Mouse (Mus musculus): Measurements from ENCODE around the gene Sgcd. TPM values are rescaled to one million over a fixed set of nuclear protein-coding genes. Genes with fewer than 3 reads are reported as not detected.
A peak's percentile ranks its signal among the peaks of the same experiment; 100 is the strongest.

The Sgcd gene
- polyA plus RNA-seq, 1 experiment from 2014 or later: 2.0 TPM

DNA sequence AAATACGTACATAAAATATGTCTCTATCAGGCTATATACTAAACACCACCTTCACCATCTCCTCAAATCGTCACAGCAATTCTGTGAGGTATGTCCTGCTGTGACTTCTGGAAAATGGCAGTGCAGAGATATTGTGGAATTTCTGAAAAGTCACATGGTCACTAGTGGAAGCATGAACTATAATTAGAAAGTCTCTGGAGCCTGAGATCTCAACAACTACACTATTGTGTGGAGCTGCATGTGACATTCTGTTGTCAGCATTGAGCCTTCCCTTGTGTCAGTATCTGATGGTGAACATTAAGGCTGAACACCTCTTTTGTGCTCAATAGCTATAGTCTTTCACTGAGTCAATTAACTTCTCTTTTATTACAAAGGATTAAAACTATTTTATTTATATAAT is 637.2 kb downstream of the Sgcd start:
- no peak for DNase-seq (ENCODE audit: low spot score)
- 73% methylated on average over 2 of the region's 2 CpGs for WGBS
- Histone ChIP-seq H3K4me3 (ENCODE audit: low read depth, low read length) (no peak overlapping the region), H3K4me2 (replicated peaks; ENCODE audit: low read depth) (no peak overlapping the region), H3K4me1 (replicated peaks; ENCODE audit: control insufficient read depth, insufficient read depth) (no peaks in the 10 kb centered on the region), H3K27me3 (ENCODE audit: control insufficient read depth, insufficient read depth, low read length) (no peaks in the 10 kb centered on the region), H3K27ac (replicated peaks) (no peak overlapping the region), H3K9ac (ENCODE audit: low read length) (no peak overlapping the region), H3K36me3 (ENCODE audit: control insufficient read depth, insufficient read depth, low read length) (no peaks in the 10 kb centered on the region), H3K9me3 (ENCODE audit: control insufficient read depth, low read length) (no peaks in the 10 kb centered on the region)
- TF ChIP-seq CTCF (IDR thresholded peaks at IDR 0.05; ENCODE audit: low read depth) (no peak), EP300 (optimal IDR thresholded peaks at IDR 0.05) (no peak)
- ATAC-seq (ENCODE audit: low FRiP score, low TSS enrichment): no peak

DNA sequence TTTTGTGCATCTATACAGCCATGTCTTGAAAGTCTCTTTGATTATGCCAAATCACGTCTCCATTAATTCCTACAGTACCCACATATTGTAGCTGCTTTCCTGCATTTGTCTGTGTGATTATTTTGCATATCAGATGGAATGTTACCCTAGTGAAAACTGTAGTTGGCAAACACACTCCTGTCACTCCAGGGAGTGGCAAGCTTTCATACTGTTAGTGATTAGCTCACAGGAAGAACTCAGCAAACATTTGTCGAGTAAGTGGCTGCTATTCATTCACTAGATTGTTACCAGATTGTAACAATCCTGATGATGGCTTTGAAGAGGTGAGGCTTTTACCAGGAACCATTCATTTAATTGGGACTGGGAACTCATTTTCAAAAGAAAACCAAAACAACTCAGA is 645.3 kb downstream of the Sgcd start:
- H3K27me3 ChIP-seq (ENCODE audit: control insufficient read depth, insufficient read depth, low read length): no peaks in the 10 kb centered on the region
- no peaks in the 10 kb centered on the region for H3K9me3 ChIP-seq (ENCODE audit: control insufficient read depth, low read length)
- no peak overlapping the region for H3K9ac ChIP-seq (ENCODE audit: low read length)
- H3K27ac ChIP-seq (replicated peaks): no peak overlapping the region
- TF ChIP-seq EP300 (optimal IDR thresholded peaks at IDR 0.05): no peak
- ATAC-seq (ENCODE audit: low FRiP score, low TSS enrichment): no peak
- no peaks in the 10 kb centered on the region for H3K36me3 ChIP-seq (ENCODE audit: control insufficient read depth, insufficient read depth, low read length)
- DNase-seq (ENCODE audit: low spot score): no peak
- no peak overlapping the region for H3K4me3 ChIP-seq (ENCODE audit: low read depth, low read length)
- no peaks in the 10 kb centered on the region for H3K4me1 ChIP-seq (replicated peaks; ENCODE audit: control insufficient read depth, insufficient read depth)
- WGBS: 29% methylated on average over 2 of the region's 2 CpGs
- no peak overlapping the region for H3K4me2 ChIP-seq (replicated peaks; ENCODE audit: low read depth)

DNA sequence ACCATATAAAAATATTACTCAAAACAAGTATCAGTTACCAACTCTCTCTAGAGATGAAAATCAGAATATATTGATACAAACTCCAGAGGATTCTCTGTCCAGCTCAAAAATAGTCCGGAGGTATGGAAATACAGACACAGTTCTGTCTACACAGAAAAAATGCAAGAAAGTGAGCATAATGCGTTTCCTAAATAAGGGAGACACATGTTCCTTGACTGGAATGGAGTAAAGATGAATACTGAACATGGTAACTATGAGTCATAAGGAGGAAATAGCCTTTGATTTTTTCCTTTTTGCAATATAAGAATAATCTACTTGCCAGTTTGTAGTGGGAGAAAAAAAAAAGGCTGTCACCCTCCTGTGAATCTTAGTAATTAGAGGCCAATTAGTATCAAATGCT is 655.1 kb downstream of the Sgcd start:
- H3K9me3 ChIP-seq (ENCODE audit: control insufficient read depth, low read length): no peaks in the 10 kb centered on the region
- no peak overlapping the region for H3K27ac ChIP-seq (replicated peaks)
- no peaks in the 10 kb centered on the region for H3K36me3 ChIP-seq (ENCODE audit: control insufficient read depth, insufficient read depth, low read length)
- H3K4me3 ChIP-seq (ENCODE audit: low read depth, low read length): no peak overlapping the region
- ATAC-seq (ENCODE audit: low FRiP score, low TSS enrichment): no peak
- no peaks in the 10 kb centered on the region for H3K27me3 ChIP-seq (ENCODE audit: control insufficient read depth, insufficient read depth, low read length)
- no peak overlapping the region for H3K4me2 ChIP-seq (replicated peaks; ENCODE audit: low read depth)
- no peak for DNase-seq (ENCODE audit: low spot score)
- no peaks in the 10 kb centered on the region for H3K4me1 ChIP-seq (replicated peaks; ENCODE audit: control insufficient read depth, insufficient read depth)
- no peak overlapping the region for H3K9ac ChIP-seq (ENCODE audit: low read length)
- TF ChIP-seq EP300 (optimal IDR thresholded peaks at IDR 0.05): no peak
- no peak for TF ChIP-seq CTCF (IDR thresholded peaks at IDR 0.05; ENCODE audit: low read depth)
- 75% methylated on average over 2 of the region's 2 CpGs for WGBS

DNA sequence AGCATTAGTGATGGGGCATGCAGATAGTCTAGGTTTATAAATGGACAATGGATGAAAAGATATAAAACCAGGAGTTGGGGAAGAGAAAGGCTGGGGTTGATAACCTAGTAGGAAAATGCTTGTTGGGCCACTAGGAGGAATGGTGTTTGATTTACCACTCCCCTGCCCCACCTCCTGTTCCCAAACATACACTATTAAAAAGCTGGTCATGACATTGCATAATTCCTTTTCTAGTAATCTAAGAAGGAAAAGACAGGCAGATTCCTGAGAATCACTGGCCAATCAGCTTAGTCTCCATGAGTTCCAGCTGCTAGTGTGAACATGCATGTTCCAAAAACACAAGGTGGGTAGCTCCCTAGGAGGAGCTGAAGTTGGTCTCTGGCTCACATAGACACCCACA is 683.2 kb downstream of the Sgcd start:
- TF ChIP-seq CTCF (IDR thresholded peaks at IDR 0.05; ENCODE audit: low read depth): no peak
- no peak for TF ChIP-seq EP300 (optimal IDR thresholded peaks at IDR 0.05)
- H3K9ac ChIP-seq (ENCODE audit: low read length): no peak overlapping the region
- no peak overlapping the region for H3K4me3 ChIP-seq (ENCODE audit: low read depth, low read length)
- H3K4me1 ChIP-seq (replicated peaks; ENCODE audit: control insufficient read depth, insufficient read depth): no peaks in the 10 kb centered on the region
- no peak overlapping the region for H3K4me2 ChIP-seq (replicated peaks; ENCODE audit: low read depth)
- H3K9me3 ChIP-seq (ENCODE audit: control insufficient read depth, low read length): no peaks in the 10 kb centered on the region
- ATAC-seq (ENCODE audit: low FRiP score, low TSS enrichment) (peak; percentile 89), DNase-seq (ENCODE audit: low spot score) (peak; percentile 54)
- H3K27me3 ChIP-seq (ENCODE audit: control insufficient read depth, insufficient read depth, low read length): no peaks in the 10 kb centered on the region
- 0 out of 2 replicates have a peak overlapping the region, but pooled peaks have one; percentile 5 for H3K27ac ChIP-seq (replicated peaks)
- no peaks in the 10 kb centered on the region for H3K36me3 ChIP-seq (ENCODE audit: control insufficient read depth, insufficient read depth, low read length)

DNA sequence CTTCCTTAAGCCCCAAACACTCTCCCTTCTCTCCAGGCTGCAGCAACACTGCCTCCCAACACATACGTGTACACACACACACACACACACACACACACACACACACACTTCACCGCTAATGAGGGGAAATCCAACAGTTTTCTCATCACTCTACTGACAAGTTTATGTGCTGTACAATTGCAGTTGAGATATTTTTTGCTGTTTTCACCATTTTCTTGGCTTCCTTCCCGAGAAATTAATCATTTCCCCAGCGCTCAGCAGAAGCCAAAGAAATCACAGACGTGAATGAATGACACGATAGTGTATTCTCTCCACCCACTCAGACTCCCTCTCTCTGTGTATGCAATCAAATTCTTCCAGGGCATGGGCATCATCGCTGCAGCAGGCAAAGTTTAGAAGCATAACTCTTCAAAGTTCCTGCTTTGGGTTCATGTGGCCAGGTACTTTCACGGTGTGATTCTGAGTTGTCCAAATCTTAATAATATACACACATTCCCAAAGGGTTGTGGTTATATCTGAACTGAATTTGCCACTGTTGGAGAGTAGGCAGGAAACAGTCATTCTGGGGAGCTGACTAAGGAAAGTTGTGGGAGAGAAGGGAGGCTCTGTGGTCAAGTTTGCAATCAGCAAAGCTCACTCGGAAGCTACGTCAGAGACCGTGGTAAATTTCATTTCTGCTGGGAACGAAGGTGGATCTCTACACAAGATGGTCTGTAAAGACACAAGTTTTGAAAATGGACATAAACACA is 683.9 kb downstream of the Sgcd start:
- no peaks in the 10 kb centered on the region for H3K4me1 ChIP-seq (replicated peaks; ENCODE audit: control insufficient read depth, insufficient read depth)
- DNase-seq (ENCODE audit: low spot score): peak; percentile 19
- TF ChIP-seq CTCF (IDR thresholded peaks at IDR 0.05; ENCODE audit: low read depth): no peak
- TF ChIP-seq EP300 (optimal IDR thresholded peaks at IDR 0.05): no peak
- no peak overlapping the region for H3K4me3 ChIP-seq (ENCODE audit: low read depth, low read length)
- no peak overlapping the region for H3K4me2 ChIP-seq (replicated peaks; ENCODE audit: low read depth)
- no peaks in the 10 kb centered on the region for H3K27me3 ChIP-seq (ENCODE audit: control insufficient read depth, insufficient read depth, low read length)
- no peak overlapping the region for H3K9ac ChIP-seq (ENCODE audit: low read length)
- H3K27ac ChIP-seq (replicated peaks): 0 out of 2 replicates have a peak overlapping the region, but pooled peaks have one; percentile 5
- no peaks in the 10 kb centered on the region for H3K36me3 ChIP-seq (ENCODE audit: control insufficient read depth, insufficient read depth, low read length)
- no peaks in the 10 kb centered on the region for H3K9me3 ChIP-seq (ENCODE audit: control insufficient read depth, low read length)
- 47% methylated on average over 12 of the region's 12 CpGs for WGBS
- peak; percentile 50 for ATAC-seq (ENCODE audit: low FRiP score, low TSS enrichment)

DNA sequence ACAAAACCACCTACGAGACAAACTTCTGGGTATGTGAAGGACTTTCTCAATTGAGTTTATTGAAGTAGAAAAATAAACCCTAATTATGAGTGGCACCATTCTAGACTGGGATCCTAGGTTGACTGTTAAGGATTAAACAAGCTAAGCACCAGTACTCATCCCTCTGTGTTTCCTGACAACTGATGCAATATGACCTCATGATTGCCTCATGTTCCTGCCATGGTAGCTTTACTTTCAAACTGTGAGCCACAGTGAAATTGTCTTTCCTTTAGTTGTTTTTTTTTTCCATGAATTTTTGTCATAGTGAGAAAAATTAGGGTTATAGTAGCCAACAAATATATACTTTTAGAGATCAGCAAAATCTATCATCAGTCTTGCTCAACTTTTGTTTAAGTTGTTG is 689.0 kb downstream of the Sgcd start:
- ATAC-seq (ENCODE audit: low FRiP score, low TSS enrichment): no peak
- H3K27ac ChIP-seq (replicated peaks): no peak overlapping the region
- no peaks in the 10 kb centered on the region for H3K27me3 ChIP-seq (ENCODE audit: control insufficient read depth, insufficient read depth, low read length)
- no peak overlapping the region for H3K9ac ChIP-seq (ENCODE audit: low read length)
- TF ChIP-seq EP300 (optimal IDR thresholded peaks at IDR 0.05): no peak
- no peak for TF ChIP-seq CTCF (IDR thresholded peaks at IDR 0.05; ENCODE audit: low read depth)
- no peak for DNase-seq (ENCODE audit: low spot score)
- no peaks in the 10 kb centered on the region for H3K9me3 ChIP-seq (ENCODE audit: control insufficient read depth, low read length)
- H3K4me1 ChIP-seq (replicated peaks; ENCODE audit: control insufficient read depth, insufficient read depth): no peaks in the 10 kb centered on the region
- no peaks in the 10 kb centered on the region for H3K36me3 ChIP-seq (ENCODE audit: control insufficient read depth, insufficient read depth, low read length)
- no peak overlapping the region for H3K4me3 ChIP-seq (ENCODE audit: low read depth, low read length)
- H3K4me2 ChIP-seq (replicated peaks; ENCODE audit: low read depth): no peak overlapping the region
- 91% methylated on average over 1 of the region's 1 CpGs for WGBS
